Comparison of ENCODE assay signal across 7 mouse cellular contexts in genomic region chr4:88721791-88722721, GRCm38 (mm10). TPM values are rescaled to one million over a fixed set of nuclear protein-coding genes. Genes with fewer than 3 reads are reported as not detected.
DNase-seq lines count a peak whose midpoint lies in the region; ATAC-seq lines count a peak whose summit lies in the region.

Gene Gm26566, plus strand, starts transcription at chr4:88721805.
Gene Klhl9, minus strand, starts transcription at chr4:88722465.

- peak within 1 kb of the TSS; percentile 100 for H3K9ac ChIP-seq in intestine, embryonic 16.5 days (ENCODE audit: low read depth, low read length)
- H3K9ac ChIP-seq in midbrain, embryonic 11.5 days (ENCODE audit: low read length), result peak within 1 kb of the TSS; percentile 98

- H3K4me3 ChIP-seq in intestine, embryonic 16.5 days (ENCODE audit: low read length), result peak within 1 kb of the TSS; percentile 92
- H3K4me3 ChIP-seq in midbrain, embryonic 11.5 days (ENCODE audit: low read depth, low read length), result peak within 1 kb of the TSS; percentile 90

- DNase-seq in adrenal gland, adult 2 months, result peak; percentile 95
- DNase-seq in embryo, embryonic 11.5 days (ENCODE audit: low read depth, low spot score), result peak; percentile 87
- DNase-seq in gastrocnemius, postnatal 36 days, result peak; percentile 90 to 92
- DNase-seq in left cerebral cortex, postnatal 36 days (ENCODE audit: low spot score in 2 of 2), result peak; percentile 90 to 92
- peak; percentile 99 for DNase-seq in midbrain, embryonic 11.5 days (ENCODE audit: low spot score, missing footprints)
- peak; percentile 96 for DNase-seq in skeletal muscle tissue, adult 2 months (ENCODE audit: low read depth, low spot score)

- intact Hi-C loops in gastrocnemius, postnatal 36 days (cut with DNase I), result no loop called here
- intact Hi-C loops in left cerebral cortex, postnatal 36 days (cut with DNase I), result no loop called here

- peak within 1 kb of the TSS; percentile 99 for H3K27ac ChIP-seq in intestine, embryonic 16.5 days (ENCODE audit: low read length)
- peak within 1 kb of the TSS; percentile 96 for H3K27ac ChIP-seq in midbrain, embryonic 11.5 days (ENCODE audit: low read depth, low read length)

- peak within 1 kb of the TSS; percentile 60 for H3K4me2 ChIP-seq in intestine, embryonic 16.5 days (ENCODE audit: low read depth, low read length)
- H3K4me2 ChIP-seq in midbrain, embryonic 11.5 days, result peak within 1 kb of the TSS; percentile 75

- H3K9me3 ChIP-seq in intestine, embryonic 16.5 days (ENCODE audit: control insufficient read depth, low read length), result no peaks in the 10 kb centered on the region
- H3K9me3 ChIP-seq in midbrain, embryonic 11.5 days (ENCODE audit: control insufficient read depth, low read length), result no peaks in the 10 kb centered on the region

- peaks cover 4% of the 10 kb centered on the region; the same call in 1 of the 2 replicates for H3K36me3 ChIP-seq in intestine, embryonic 16.5 days (ENCODE audit: control insufficient read depth, insufficient read depth, low read length)
- peaks cover 6% of the 10 kb centered on the region for H3K36me3 ChIP-seq in midbrain, embryonic 11.5 days (ENCODE audit: control insufficient read depth, insufficient read depth, low read length)

- under 1% methylated on average over 80 of the region's 82 CpGs for WGBS in intestine, embryonic 16.5 days
- under 1% methylated on average over 81 of the region's 82 CpGs for WGBS in midbrain, embryonic 11.5 days

- peak; percentile 97 for ATAC-seq in intestine, embryonic 16.5 days
- ATAC-seq in midbrain, embryonic 11.5 days (ENCODE audit: low FRiP score), result peak; percentile 98

- no peaks in the 10 kb centered on the region for H3K27me3 ChIP-seq in intestine, embryonic 16.5 days (replicated peaks; ENCODE audit: control insufficient read depth, insufficient read depth, low read length)
- H3K27me3 ChIP-seq in midbrain, embryonic 11.5 days (ENCODE audit: control insufficient read depth, insufficient read depth, low read length), result no peaks in the 10 kb centered on the region

- peaks cover 13% of the 10 kb centered on the region for H3K4me1 ChIP-seq in intestine, embryonic 16.5 days (ENCODE audit: control insufficient read depth, insufficient read depth, low read length)
- H3K4me1 ChIP-seq in midbrain, embryonic 11.5 days (ENCODE audit: control insufficient read depth, insufficient read depth, low read length), result peaks cover 20% of the 10 kb centered on the region

RNA-seq across cellular contexts. Expression of gene Gm26566, which starts in this region (rescaled TPM):
- under 1 TPM in 1 of 2 experiments, not detected in 1; 0.38 TPM for total RNA-seq in adrenal gland, adult 2 months (2021)
- polyA plus RNA-seq in adrenal gland, adult 2 months (2012; rRNA removed), result 0.76 and 1.0 TPM in 2 replicates
- under 1 TPM in 1 of 2 experiments, not detected in 1; 0.42 TPM for total RNA-seq in gastrocnemius, postnatal 36 days (2021)
- 0.62 and 1.4 TPM in 2 replicates for polyA plus RNA-seq in intestine, embryonic 16.5 days (2015; fragmentation: Nextera tagmentation; extraction: Ambion mirVana)
- 1 to 10 TPM in 1 of 2 experiments, under 1 TPM in 1; 0.66 to 1.5 TPM for total RNA-seq in left cerebral cortex, postnatal 36 days (2021)
- polyA plus RNA-seq in midbrain, embryonic 11.5 days (2014; fragmentation: Nextera tagmentation; extraction: Ambion mirVana), result 1.4 and 1.6 TPM in 2 replicates

RNA-seq across cellular contexts. Expression of gene Klhl9, which starts in this region (rescaled TPM):
- total RNA-seq in adrenal gland, adult 2 months (2021), result 10 to 100 TPM; 70.8 to 79.3 TPM
- polyA plus RNA-seq in adrenal gland, adult 2 months (2012; rRNA removed), result 22.2 and 29.6 TPM in 2 replicates
- total RNA-seq in gastrocnemius, postnatal 36 days (2021), result 10 to 100 TPM; 43.9 to 50.4 TPM
- 63.4 and 69.9 TPM in 2 replicates for polyA plus RNA-seq in intestine, embryonic 16.5 days (2015; fragmentation: Nextera tagmentation; extraction: Ambion mirVana)
- total RNA-seq in left cerebral cortex, postnatal 36 days (2021), result 100 to 1,000 TPM in 1 of 2 experiments, 10 to 100 TPM in 1; 92.7 to 101 TPM
- 153 and 169 TPM in 2 replicates for polyA plus RNA-seq in midbrain, embryonic 11.5 days (2014; fragmentation: Nextera tagmentation; extraction: Ambion mirVana)

Comparison
In these comparisons a context has a peak if more than half of its experiments do, and no peak if none do; other contexts are left out.
1. Peak in every context shown above with its lines: DNase-seq, ATAC-seq, H3K4me3 ChIP-seq and H3K27ac ChIP-seq.